Mouse (Mus musculus) stomach, embryonic 14.5 days (tissue): ENCODE results near the gene Cdc26. TPM values are rescaled to one million over a fixed set of nuclear protein-coding genes. Genes with fewer than 3 reads are reported as not detected.

Experiments used
- ATAC-seq: fragments of 200-750 bp; cut with Nextera tagmentation; 2 replicates; pipeline ENCODE4 v1.8.0; 2017; ENCODE audit warnings: low read depth, moderate TSS enrichment; ENCODE audit not compliant: insufficient number of reproducible peaks, insufficient read depth, low FRiP score
- H3K27ac ChIP-seq: fragments of 300-500 bp; sonication (generic); 2 replicates; pipeline ENCODE4 v1.5.1; 2014; ENCODE audit warnings: mild to moderate bottlenecking, low read length, moderate library complexity, mixed read lengths
- H3K27me3 ChIP-seq: fragments of 300-500 bp; sonication (generic); 2 replicates; pipeline ENCODE4 v1.6.1; 2014; ENCODE audit warnings: low read length, control low read depth, mixed read lengths; ENCODE audit not compliant: control insufficient read depth, insufficient read depth
- H3K36me3 ChIP-seq: fragments of 300-500 bp; sonication (generic); 2 replicates; pipeline ENCODE4 v1.6.1; 2014; ENCODE audit warnings: mild to moderate bottlenecking, control low read depth, low read length, moderate library complexity, mixed read lengths; ENCODE audit not compliant: control insufficient read depth, insufficient read depth
- H3K4me1 ChIP-seq: fragments of 300-500 bp; sonication (generic); 2 replicates; pipeline ENCODE4 v1.6.1; 2014; ENCODE audit warnings: low read length, control low read depth, mixed read lengths; ENCODE audit not compliant: control insufficient read depth, insufficient read depth
- H3K4me2 ChIP-seq: fragments of 300-500 bp; sonication (generic); replicated peaks from 2 replicates; pipeline ENCODE4 v1.6.1; 2014; ENCODE audit warnings: low read depth, low read length, control low read depth
- H3K4me3 ChIP-seq: fragments of 300-500 bp; sonication (generic); 2 replicates; pipeline ENCODE4 v1.5.1; 2014; ENCODE audit warnings: low read depth, low read length, control low read depth
- H3K9ac ChIP-seq: fragments of 300-500 bp; sonication (generic); replicated peaks from 2 replicates; pipeline ENCODE4 v1.6.1; 2014; ENCODE audit warnings: low read depth, mild to moderate bottlenecking, control low read depth, low read length, moderate library complexity, mixed read lengths
- H3K9me3 ChIP-seq: fragments of 300-500 bp; sonication (generic); 2 replicates; pipeline ENCODE4 v1.6.1; 2016; ENCODE audit warnings: low read depth, low read length, control low read depth; ENCODE audit not compliant: control insufficient read depth
- WGBS: fragments of 180-500 bp; shearing (Covaris S2); extraction: QIAGEN DNeasy Blood & Tissue Kit; methylation state at CpG from one replicate; pipeline ENCODE4 v1.1.7; 2014; 5-methylcytosine and 5-hydroxymethylcytosine counted together
- polyA plus RNA-seq: library from polyadenylated mRNA; unstranded; fragments of >200 nt; fragmentation: Nextera tagmentation; extraction: Ambion mirVana; gene quantifications from 2 replicates; pipeline ENCODE4 v1.2.1, GENCODE M21; 2014

Gene Cdc26
- polyA plus RNA-seq, 1 experiment from 2014 or later: 186 TPM

DNA sequence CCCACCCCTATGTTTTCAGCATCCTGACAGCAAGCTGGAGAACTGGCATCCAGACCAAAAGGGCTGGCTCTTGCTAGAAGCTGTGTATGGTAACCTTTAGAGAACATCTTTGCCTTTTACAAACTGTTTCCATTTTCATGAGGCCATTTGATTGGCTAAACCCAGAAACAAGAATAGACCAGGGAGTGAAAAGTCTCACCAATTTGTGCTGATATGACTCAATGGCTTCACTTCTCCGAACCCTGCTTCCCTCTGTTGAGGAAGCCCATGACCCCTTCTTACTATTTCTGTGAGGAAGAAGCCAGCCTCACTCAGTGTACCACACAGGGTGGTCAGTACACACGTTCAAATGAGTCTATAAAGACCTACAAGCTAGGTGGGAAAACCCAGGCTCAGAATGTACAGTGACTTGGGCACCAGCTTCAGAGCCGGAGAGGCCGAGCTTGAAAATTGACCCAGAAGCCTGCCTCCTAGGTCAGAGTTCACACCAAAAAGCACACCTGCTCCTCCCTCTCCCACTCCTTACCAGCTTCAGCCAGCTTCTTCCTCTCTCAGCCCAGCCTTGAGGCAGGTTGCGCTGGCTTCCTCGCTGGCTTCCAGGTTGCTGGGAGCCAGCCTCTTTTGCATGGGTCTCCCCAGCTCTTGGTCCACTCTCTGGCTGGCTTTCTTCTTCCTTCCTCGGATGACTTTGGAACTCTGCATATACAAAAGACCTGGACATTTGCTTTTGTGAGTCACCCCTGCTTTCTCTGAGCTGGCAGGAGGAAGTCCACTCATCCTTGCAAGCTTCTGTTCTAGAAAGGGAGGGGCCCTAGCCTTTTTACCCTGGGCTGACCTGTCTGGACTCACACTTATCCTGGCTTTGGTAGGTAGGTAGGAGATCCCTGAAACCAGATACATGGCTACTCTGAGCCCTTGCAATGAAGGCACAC, 25.8 kb upstream of the Cdc26 start:
- Histone ChIP-seq H3K27me3 (no peaks in the 10 kb centered on the region), H3K4me2 (no peak overlapping the region), H3K9me3 (no peaks in the 10 kb centered on the region), H3K9ac (no peak overlapping the region), H3K4me1 (no peaks in the 10 kb centered on the region), H3K27ac (no peak overlapping the region), H3K36me3 (no peaks in the 10 kb centered on the region), H3K4me3 (no peak overlapping the region)
- WGBS: 73% methylated on average over 7 of the region's 7 CpGs
- ATAC-seq: no peak

DNA sequence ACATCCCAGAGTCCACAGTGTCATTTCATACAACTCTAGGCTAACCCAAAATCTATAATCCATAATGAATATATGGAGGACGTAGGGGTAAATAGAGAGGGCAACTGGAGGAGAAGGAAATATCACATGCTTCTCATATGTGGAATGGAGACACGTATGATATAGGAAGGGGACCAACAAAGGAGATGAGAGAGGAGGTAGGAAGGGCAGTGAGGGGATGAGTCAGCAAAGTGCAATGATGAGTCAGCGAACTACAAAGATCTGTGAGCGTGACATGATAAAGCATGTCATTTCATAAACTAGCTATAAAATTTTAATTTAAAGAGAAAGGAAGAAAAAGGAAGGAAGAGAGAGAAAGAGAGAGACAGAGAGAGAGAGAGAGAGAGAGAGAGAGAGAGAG, 23.1 kb upstream of the Cdc26 start:
- Histone ChIP-seq H3K9me3 (no peaks in the 10 kb centered on the region), H3K27me3 (no peaks in the 10 kb centered on the region), H3K9ac (no peak overlapping the region), H3K27ac (no peak overlapping the region), H3K36me3 (no peaks in the 10 kb centered on the region), H3K4me2 (no peak overlapping the region), H3K4me3 (no peak overlapping the region), H3K4me1 (no peaks in the 10 kb centered on the region)
- 81% methylated on average over 4 of the region's 4 CpGs for WGBS
- ATAC-seq: no peak

DNA sequence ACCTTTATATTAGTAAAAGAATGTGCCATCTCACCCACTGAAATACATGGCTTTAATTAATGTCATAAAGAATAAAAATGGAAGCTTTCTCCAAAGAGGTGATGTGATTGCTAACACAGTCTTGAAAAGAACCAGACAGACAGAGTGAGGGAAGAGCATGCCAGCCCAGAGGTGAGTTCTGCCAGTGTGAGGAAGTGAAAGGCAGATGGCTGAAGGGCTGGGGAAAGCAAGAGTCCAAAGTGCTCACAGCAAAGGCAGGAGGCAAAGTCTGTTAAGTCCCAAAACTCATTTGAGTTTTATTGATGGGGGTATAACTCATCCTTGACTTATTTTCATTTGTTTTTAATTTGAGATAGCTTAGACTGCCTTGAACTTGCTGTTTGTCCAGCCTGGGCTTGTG, 22.2 kb upstream of the Cdc26 start:
- H3K4me2 ChIP-seq: no peak overlapping the region

DNA sequence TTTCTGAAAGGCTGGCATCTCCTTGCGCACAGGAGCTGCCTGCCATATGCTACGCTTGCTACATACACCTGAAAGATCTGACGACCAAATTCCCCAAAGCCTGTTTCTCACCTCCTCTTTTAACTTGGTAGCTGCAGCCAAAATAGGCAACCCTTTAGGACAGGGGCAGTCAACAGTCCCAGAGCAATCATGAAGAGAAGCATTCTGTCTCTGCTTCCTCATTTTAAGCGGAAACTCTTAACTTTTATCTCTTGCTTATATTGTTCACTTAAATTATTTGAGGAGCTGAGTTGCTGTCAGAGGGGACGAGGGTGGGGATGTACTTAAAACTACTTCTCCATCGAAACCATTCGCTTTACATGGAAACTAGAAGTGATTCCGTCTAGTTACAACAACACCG, 21.2 kb upstream of the Cdc26 start:
- no peak overlapping the region for H3K4me2 ChIP-seq
- H3K4me1 ChIP-seq: no peaks in the 10 kb centered on the region
- H3K9me3 ChIP-seq: no peaks in the 10 kb centered on the region
- no peak overlapping the region for H3K4me3 ChIP-seq
- H3K27ac ChIP-seq: no peak overlapping the region
- peaks cover 9% of the 10 kb centered on the region; the same call in 1 of the 2 replicates for H3K36me3 ChIP-seq
- H3K27me3 ChIP-seq: no peaks in the 10 kb centered on the region
- 86% methylated on average over 9 of the region's 9 CpGs for WGBS
- no peak overlapping the region for H3K9ac ChIP-seq
- ATAC-seq: no peak

More for the DNA sequence above, 22.2 kb upstream of the Cdc26 start:
- Histone ChIP-seq H3K27me3 (no peaks in the 10 kb centered on the region), H3K4me1 (no peaks in the 10 kb centered on the region), H3K9ac (no peak overlapping the region), H3K27ac (no peak overlapping the region), H3K36me3 (no peaks in the 10 kb centered on the region), H3K4me3 (no peak overlapping the region), H3K9me3 (no peaks in the 10 kb centered on the region)
- ATAC-seq: no peak

DNA sequence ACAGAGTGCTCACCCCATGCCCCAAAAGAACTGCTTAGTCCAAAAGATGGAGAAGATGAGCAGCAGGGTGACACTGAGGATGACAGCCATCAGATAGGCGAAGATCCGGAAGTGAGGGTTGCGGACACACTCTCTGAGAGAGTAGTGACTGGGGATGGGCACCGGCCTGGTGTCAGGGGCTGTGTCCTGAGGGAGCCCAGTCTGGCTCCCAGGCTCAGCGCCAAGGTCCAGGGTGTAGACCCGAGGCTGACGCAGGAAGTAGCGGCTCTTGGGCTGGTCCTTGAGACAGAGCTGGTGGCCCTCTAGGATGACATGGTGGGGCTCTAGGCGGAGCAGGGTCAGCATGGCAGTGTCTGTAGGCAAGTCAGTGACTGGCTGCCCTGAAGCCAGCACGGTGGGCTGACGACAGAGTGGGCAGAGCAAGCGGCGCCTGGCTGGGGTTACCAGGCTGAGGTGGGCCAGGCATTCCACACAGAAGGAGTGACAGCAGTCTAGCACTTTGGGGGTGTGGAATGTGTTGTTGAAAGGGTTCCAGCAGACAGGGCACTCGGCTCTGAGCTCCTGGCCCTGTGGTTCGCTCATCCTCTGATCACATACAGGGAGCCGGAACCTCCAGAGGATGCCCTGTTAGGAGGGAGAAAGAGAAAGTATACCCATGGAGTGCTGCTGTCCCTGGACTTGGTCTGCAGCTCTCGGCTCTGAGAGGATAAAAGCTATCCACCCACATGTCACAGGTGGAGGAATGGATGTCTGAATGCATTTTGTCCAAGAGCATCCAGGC, 19.7 kb upstream of the Cdc26 start:
- H3K36me3 ChIP-seq: peaks cover 23% of the 10 kb centered on the region
- H3K4me1 ChIP-seq: no peaks in the 10 kb centered on the region
- 71% methylated on average over 17 of the region's 17 CpGs for WGBS
- no peak for ATAC-seq
- no peaks in the 10 kb centered on the region for H3K27me3 ChIP-seq
- H3K9me3 ChIP-seq: no peaks in the 10 kb centered on the region
- no peak overlapping the region for H3K9ac ChIP-seq
- H3K4me2 ChIP-seq: no peak overlapping the region
- H3K27ac ChIP-seq: no peak overlapping the region
- H3K4me3 ChIP-seq: no peak overlapping the region

DNA sequence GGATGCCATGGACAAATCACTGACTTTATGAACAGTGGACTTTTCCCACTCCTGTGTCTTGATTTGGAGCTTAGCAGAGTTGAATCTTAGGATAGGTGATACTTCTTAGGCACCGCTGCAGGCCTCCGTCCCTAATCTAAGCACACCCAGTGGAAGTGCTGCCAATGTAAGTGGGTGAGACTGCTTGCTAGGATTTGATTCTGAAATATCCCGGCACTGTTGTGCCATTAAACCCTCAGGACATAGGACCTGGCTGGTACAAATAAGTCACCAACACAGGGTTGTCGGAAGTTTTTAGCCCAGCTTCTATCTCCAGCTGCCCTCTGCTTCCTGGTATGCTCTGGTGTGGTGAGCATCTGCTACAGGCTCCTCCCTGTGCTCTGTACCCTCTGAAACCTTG, 17.4 kb upstream of the Cdc26 start:
- Histone ChIP-seq H3K27me3 (no peaks in the 10 kb centered on the region), H3K9me3 (no peaks in the 10 kb centered on the region), H3K4me3 (no peak overlapping the region), H3K4me1 (no peaks in the 10 kb centered on the region), H3K4me2 (no peak overlapping the region), H3K36me3 (peaks cover 42% of the 10 kb centered on the region), H3K27ac (no peak overlapping the region), H3K9ac (no peak overlapping the region)
- 93% methylated on average over 4 of the region's 4 CpGs for WGBS
- ATAC-seq: no peak

DNA sequence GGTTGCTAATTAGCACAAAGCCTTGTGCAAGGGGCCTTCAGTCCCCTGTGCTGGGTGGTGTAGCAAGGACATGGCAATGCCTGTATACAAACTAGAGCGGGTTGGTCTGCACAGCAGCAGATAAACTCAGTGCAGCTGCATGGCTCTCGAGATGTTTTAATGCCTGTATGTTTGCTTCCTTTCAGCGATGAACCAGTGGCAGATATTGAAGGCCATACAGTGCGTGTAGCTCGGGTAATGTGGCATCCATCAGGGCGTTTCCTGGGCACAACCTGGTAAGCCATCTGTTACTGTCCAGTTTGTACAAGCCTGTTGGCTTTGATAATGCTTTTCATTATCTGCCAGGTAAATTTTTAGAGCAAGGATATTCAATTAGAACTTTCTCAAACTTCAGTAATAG, 10.6 kb upstream of the Cdc26 start:
- Histone ChIP-seq H3K4me2 (no peak overlapping the region), H3K4me1 (no peaks in the 10 kb centered on the region), H3K36me3 (peaks cover 89% of the 10 kb centered on the region), H3K27ac (no peak overlapping the region), H3K9me3 (no peaks in the 10 kb centered on the region), H3K4me3 (no peak overlapping the region), H3K9ac (no peak overlapping the region), H3K27me3 (no peaks in the 10 kb centered on the region)
- no peak for ATAC-seq
- WGBS: 95% methylated on average over 6 of the region's 6 CpGs

DNA sequence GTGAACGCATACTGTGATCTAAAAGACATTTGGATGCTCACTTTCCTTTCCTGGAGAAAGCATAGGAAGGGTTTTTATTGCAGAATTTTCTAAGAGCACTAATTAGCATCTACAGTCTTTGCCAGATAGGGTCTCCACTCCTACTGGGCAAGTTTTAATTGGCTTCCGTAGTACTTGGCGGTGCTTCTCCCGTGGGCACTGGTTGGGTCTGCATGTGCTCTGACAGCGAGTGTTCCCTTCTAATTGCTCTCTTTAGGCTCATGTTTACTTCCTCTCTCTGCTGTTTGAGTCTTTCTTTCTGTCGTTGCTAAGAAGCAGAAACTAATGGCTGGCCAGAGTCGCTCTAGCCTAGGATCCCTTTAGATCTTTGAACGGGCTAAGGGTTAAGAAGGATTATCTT, 10.0 kb upstream of the Cdc26 start:
- H3K4me1 ChIP-seq: no peaks in the 10 kb centered on the region
- no peak overlapping the region for H3K9ac ChIP-seq
- no peaks in the 10 kb centered on the region for H3K27me3 ChIP-seq
- H3K36me3 ChIP-seq: peaks cover 87% of the 10 kb centered on the region
- H3K27ac ChIP-seq: no peak overlapping the region
- H3K9me3 ChIP-seq: no peaks in the 10 kb centered on the region
- H3K4me3 ChIP-seq: no peak overlapping the region
- no peak for ATAC-seq
- WGBS: 91% methylated on average over 8 of the region's 8 CpGs
- no peak overlapping the region for H3K4me2 ChIP-seq
